Comparison of ENCODE assay signal across 11 mouse cellular contexts in the genomic region with DNA sequence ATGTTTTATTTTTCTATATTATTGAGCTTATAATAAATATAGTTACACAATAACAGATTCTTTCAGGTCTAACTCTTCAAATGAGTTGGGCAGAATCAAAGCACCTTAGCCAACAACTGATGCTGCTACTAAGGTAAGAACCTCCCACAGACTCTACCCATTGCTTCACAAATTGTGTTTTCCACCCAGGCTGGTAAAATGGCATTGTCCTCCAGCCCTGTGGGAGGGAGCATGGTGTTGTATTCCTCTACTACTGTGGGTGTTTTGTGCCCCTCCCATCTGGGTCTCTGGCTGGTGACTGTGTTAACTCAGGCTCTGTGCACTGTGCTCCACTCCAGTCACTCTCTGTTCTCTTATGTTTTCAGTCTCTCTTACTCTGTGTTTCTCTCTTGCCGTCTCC. TPM values are rescaled to one million over a fixed set of nuclear protein-coding genes. Genes with fewer than 3 reads are reported as not detected.
A peak's percentile ranks its signal among the peaks of the same experiment; 100 is the strongest.
DNase-seq lines count a peak whose midpoint lies in the region; ATAC-seq lines count a peak whose summit lies in the region.
"Had no signal": no experiment of that assay in that cellular context is flagged by ENCODE, and none has a peak within 500 bp of the region (broad histone marks: within the 10 kb centered on the region; RNA-seq: fewer than 3 reads in every experiment).

No protein-coding gene starts in this region.

- peaks cover 14 to 34% of the 10 kb centered on the region in 2 experiments for H3K4me1 ChIP-seq in heart, embryonic 14.5 days (ENCODE audit: control insufficient read depth in 2 of 2, insufficient read depth in 2 of 2, low read length in 2 of 2)
- H3K4me1 ChIP-seq in forebrain, embryonic 16.5 days (replicated peaks; ENCODE audit: control insufficient read depth, insufficient read depth, low read length): peaks cover 19% of the 10 kb centered on the region
- peaks cover 52% of the 10 kb centered on the region for H3K4me1 ChIP-seq in liver, embryonic 15.5 days (replicated peaks)

- DNase-seq in heart, adult 9 months (ENCODE audit: low spot score in 2 of 2): no peak
- DNase-seq in ES-CJ7 (ENCODE audit: low read depth, low spot score): peak; percentile 48
- no peak for DNase-seq in c-Kit-positive CD71-positive TER-119-positive erythroid progenitor cells, embryonic 14.5 days (ENCODE audit: low spot score)
- no peak for DNase-seq in left cerebral cortex, postnatal 36 days (ENCODE audit: low spot score in 2 of 2)
- DNase-seq in right cerebral cortex, postnatal 36 days (ENCODE audit: low spot score in 2 of 2): no peak
- DNase-seq: right cerebral cortex, postnatal 4 days; thymus, postnatal 25 days had no signal

- H3K4me3 ChIP-seq in heart, embryonic 14.5 days (ENCODE audit: control insufficient read depth in 1 of 2, insufficient read depth in 1 of 2, low read depth in 1 of 2, low read length in 2 of 2): no peak overlapping the region
- no peak overlapping the region for H3K4me3 ChIP-seq in forebrain, embryonic 16.5 days (replicated peaks; ENCODE audit: low read length)
- peak overlapping the region; percentile 73 for H3K4me3 ChIP-seq in liver, embryonic 15.5 days (replicated peaks)

- H3K36me3 ChIP-seq in heart, embryonic 14.5 days (ENCODE audit: control insufficient read depth, insufficient read depth, low read length): peaks cover 15% of the 10 kb centered on the region
- no peaks in the 10 kb centered on the region for H3K36me3 ChIP-seq in forebrain, embryonic 16.5 days (ENCODE audit: control insufficient read depth, insufficient read depth)
- H3K36me3 ChIP-seq in liver, embryonic 15.5 days (replicated peaks): peaks cover 18% of the 10 kb centered on the region; the same call in 1 of the 2 replicates

- H3K9me3 ChIP-seq in heart, embryonic 14.5 days (ENCODE audit: control insufficient read depth, low read length): no peaks in the 10 kb centered on the region
- no peaks in the 10 kb centered on the region for H3K9me3 ChIP-seq in forebrain, embryonic 16.5 days (ENCODE audit: control insufficient read depth, low read length)
- H3K9me3 ChIP-seq in liver, embryonic 15.5 days (replicated peaks): no peaks in the 10 kb centered on the region

- H3K27ac ChIP-seq in heart, embryonic 14.5 days (replicated peaks in 1 of 2; ENCODE audit: control insufficient read depth in 1 of 2, insufficient read depth in 1 of 2, low read depth in 2 of 2, low read length in 2 of 2): no peak overlapping the region
- H3K27ac ChIP-seq in forebrain, embryonic 16.5 days (ENCODE audit: low read length): no peak overlapping the region
- H3K27ac ChIP-seq in liver, embryonic 15.5 days (replicated peaks): 0 out of 2 replicates have a peak overlapping the region, but pooled peaks have one; percentile 38

- H3K4me2 ChIP-seq in heart, embryonic 14.5 days (ENCODE audit: low read length): peak overlapping the region; percentile 70
- peak overlapping the region; percentile 75; the same call in 1 of the 2 replicates for H3K4me2 ChIP-seq in forebrain, embryonic 16.5 days (ENCODE audit: low read length)
- H3K4me2 ChIP-seq in liver, embryonic 15.5 days: peak overlapping the region; percentile 82

- intact Hi-C loops in left cerebral cortex, postnatal 36 days (cut with DNase I): no loop called here

- WGBS in heart, embryonic 14.5 days: 50% methylated on average over 1 of the region's 1 CpGs
- WGBS in forebrain, embryonic 16.5 days: 53% methylated on average over 1 of the region's 1 CpGs
- 46% methylated on average over 1 of the region's 1 CpGs for WGBS in liver, embryonic 15.5 days (ENCODE audit: insufficient replicate concordance)

- H3K27me3 ChIP-seq in heart, embryonic 14.5 days (ENCODE audit: control insufficient read depth, insufficient read depth, low read length): no peaks in the 10 kb centered on the region
- no peaks in the 10 kb centered on the region for H3K27me3 ChIP-seq in forebrain, embryonic 16.5 days (replicated peaks; ENCODE audit: control insufficient read depth, insufficient read depth, low read length)
- no peaks in the 10 kb centered on the region for H3K27me3 ChIP-seq in liver, embryonic 15.5 days

- no peak for ATAC-seq in heart, embryonic 14.5 days (ENCODE audit: insufficient number of reproducible peaks, insufficient read depth, low FRiP score, low read depth)
- no peak for ATAC-seq in forebrain, embryonic 16.5 days
- ATAC-seq in liver, embryonic 15.5 days (ENCODE audit: insufficient read depth): no peak

- no peak overlapping the region for H3K9ac ChIP-seq in heart, embryonic 14.5 days (ENCODE audit: low read length)
- no peak overlapping the region for H3K9ac ChIP-seq in forebrain, embryonic 16.5 days (replicated peaks; ENCODE audit: low read depth, low read length)
- peak overlapping the region; percentile 16; the same call in 1 of the 2 replicates for H3K9ac ChIP-seq in liver, embryonic 15.5 days

RNA-seq across cellular contexts. Expression of a gene that starts 2.4 kb away (rescaled TPM):
- 93.8 and 94.1 TPM in 2 replicates for polyA plus RNA-seq in heart, embryonic 14.5 days (2014; fragmentation: Nextera tagmentation; extraction: Ambion mirVana)
- 120 and 124 TPM in 2 replicates for polyA plus RNA-seq in forebrain, embryonic 16.5 days (2015; fragmentation: Nextera tagmentation; extraction: Ambion mirVana)
- polyA plus RNA-seq in liver, embryonic 15.5 days (2015; fragmentation: Nextera tagmentation; extraction: Ambion mirVana): 46.6 and 51.6 TPM in 2 replicates
- total RNA-seq in left cerebral cortex, postnatal 36 days (2021): 10 to 100 TPM; 64.9 to 70.0 TPM

RNA-seq across cellular contexts. Expression of a gene that starts 2.5 kb away (rescaled TPM):
- polyA plus RNA-seq in heart, embryonic 14.5 days (2014; fragmentation: Nextera tagmentation; extraction: Ambion mirVana): 37.5 and 38.9 TPM in 2 replicates
- 21.2 TPM in 2 replicates for polyA plus RNA-seq in forebrain, embryonic 16.5 days (2015; fragmentation: Nextera tagmentation; extraction: Ambion mirVana)
- polyA plus RNA-seq in liver, embryonic 15.5 days (2015; fragmentation: Nextera tagmentation; extraction: Ambion mirVana): 24.8 and 25.3 TPM in 2 replicates
- total RNA-seq in left cerebral cortex, postnatal 36 days (2021): 1 to 10 TPM; 2.6 to 4.5 TPM

RNA-seq across cellular contexts. Expression of a gene that starts 49.4 kb away (rescaled TPM):
- 1.3 and 1.6 TPM in 2 replicates for polyA plus RNA-seq in heart, embryonic 14.5 days (2014; fragmentation: Nextera tagmentation; extraction: Ambion mirVana)
- 0.88 TPM in 1 of 2 replicates, not detected in the other for polyA plus RNA-seq in forebrain, embryonic 16.5 days (2015; fragmentation: Nextera tagmentation; extraction: Ambion mirVana)
- polyA plus RNA-seq in liver, embryonic 15.5 days (2015; fragmentation: Nextera tagmentation; extraction: Ambion mirVana): 0.67 and 0.69 TPM in 2 replicates
- total RNA-seq in left cerebral cortex, postnatal 36 days (2021): 1 to 10 TPM in 1 of 2 experiments, not detected in 1; 2.8 TPM
- polyA plus RNA-seq: liver, adult 2 months had no signal

RNA-seq across cellular contexts. Expression of a gene that starts 55.7 kb away (rescaled TPM):
- polyA plus RNA-seq in heart, embryonic 14.5 days (2014; fragmentation: Nextera tagmentation; extraction: Ambion mirVana): 13.9 and 17.0 TPM in 2 replicates
- 22.8 and 22.9 TPM in 2 replicates for polyA plus RNA-seq in forebrain, embryonic 16.5 days (2015; fragmentation: Nextera tagmentation; extraction: Ambion mirVana)
- 5.2 and 5.3 TPM in 2 replicates for polyA plus RNA-seq in liver, embryonic 15.5 days (2015; fragmentation: Nextera tagmentation; extraction: Ambion mirVana)
- 10 to 100 TPM; 10.2 to 15.8 TPM for total RNA-seq in left cerebral cortex, postnatal 36 days (2021)

RNA-seq across cellular contexts. Expression of a gene that starts 56.1 kb away (rescaled TPM):
- 23.8 and 27.5 TPM in 2 replicates for polyA plus RNA-seq in heart, embryonic 14.5 days (2014; fragmentation: Nextera tagmentation; extraction: Ambion mirVana)
- 27.1 and 30.2 TPM in 2 replicates for polyA plus RNA-seq in forebrain, embryonic 16.5 days (2015; fragmentation: Nextera tagmentation; extraction: Ambion mirVana)
- 11.4 and 12.5 TPM in 2 replicates for polyA plus RNA-seq in liver, embryonic 15.5 days (2015; fragmentation: Nextera tagmentation; extraction: Ambion mirVana)
- 10 to 100 TPM; 14.8 to 18.0 TPM for total RNA-seq in left cerebral cortex, postnatal 36 days (2021)
